Mouse (Mus musculus): ENCODE measurements around the gene Ccdc82.

Gene Ccdc82

DNA sequence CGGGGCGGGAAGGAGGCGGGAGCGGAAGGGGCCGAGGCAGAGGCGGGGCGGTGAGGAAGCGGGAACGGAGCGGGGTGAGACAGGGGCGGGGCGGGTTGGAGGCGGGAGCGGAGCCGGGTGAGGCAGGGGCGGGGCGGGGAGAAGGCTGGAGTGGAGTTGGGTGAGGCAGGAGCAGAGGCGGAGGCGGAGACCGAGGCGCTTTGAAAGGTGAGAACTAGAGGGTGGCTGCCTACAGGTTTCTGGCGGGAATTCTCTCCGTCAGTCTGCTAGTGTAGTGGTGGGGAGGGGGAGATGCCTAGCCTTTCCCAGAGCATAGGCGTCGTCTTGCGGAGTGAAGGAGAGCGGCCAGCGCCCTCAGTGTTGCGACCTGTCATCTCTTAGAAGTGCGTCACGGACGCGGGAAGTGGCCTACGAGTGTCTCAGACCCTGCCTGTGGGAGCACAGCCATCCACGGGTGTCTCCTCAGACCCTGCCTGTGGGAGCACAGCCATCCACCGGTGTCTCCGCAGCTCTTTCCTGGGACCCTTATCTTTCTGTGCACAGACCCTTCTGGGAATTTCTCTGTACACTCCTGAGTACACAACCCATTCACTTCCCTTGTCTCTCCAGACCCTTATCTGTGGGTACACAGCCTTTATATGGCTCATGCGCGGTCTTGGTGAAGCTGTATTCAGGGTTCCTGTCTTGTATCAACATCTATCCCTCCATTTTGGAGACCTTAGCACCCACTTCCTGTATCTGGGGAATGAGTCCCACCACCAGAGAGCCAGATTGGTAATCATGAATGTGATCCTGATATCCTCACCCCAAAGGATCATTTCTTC lies at the start of gene Ccdc82:
TSS of gene Ccdc82 (plus strand) at position 141 of the 824 bp plus-strand sequence.
- DNase-seq: peak; percentile 83 to 94

DNA sequence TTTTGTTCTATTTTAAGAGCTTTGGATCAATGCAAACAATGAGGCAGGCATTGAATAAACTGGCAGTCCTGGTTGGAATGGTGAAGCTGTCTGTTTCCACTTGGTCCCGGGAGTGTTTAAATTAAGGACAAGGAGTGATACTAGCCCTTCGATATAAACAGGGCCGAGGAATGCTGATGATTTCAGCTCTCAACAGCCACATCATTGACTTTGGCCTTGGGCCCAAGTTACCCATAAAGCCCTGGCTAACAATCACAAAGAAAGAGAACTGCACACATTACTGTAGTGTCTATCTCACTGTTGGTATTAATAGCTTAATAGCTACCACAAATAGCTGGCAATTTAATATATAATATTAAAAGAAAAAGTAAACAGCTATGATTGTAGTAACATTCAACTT lies 46.7 kb upstream of the Ccdc82 start:
- no peak for DNase-seq

DNA sequence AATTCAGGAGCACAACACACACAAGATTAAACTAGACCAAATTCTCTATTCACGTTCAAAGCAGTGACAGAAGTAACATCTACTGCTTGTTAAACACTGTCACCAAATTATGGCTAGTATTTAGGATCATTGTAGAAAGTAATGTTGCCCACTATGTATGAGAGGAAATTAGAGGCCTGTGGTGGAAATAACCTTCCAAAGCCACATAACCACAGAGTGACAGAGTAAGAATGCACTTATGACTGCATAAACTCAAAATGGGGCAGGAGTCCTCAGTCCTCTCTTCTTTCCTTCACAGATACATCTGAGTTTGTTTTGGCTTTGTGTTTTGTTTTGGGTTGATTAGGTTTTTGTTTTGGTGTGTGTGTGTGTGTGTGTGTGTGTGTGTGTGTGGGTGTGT lies 43.6 kb upstream of the Ccdc82 start:
- DNase-seq: no peak

DNA sequence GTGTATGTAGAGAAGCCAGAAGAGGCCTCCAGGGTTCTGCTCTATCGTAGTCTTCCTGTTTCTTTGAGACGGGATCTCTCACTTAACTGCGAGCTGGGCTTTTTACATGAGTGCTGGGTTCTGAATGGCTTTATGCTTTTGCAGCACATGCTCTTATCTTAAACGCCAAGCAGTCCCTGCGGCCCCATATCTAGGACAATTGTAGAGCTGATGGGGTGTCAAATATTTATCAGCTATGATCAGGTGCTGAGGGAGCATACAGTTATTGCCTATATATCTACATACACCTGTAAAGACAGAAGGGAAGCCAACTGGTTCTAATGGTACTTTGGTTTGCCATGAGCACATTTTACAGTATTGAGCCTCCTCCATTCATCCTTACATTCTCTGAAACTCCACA lies 43.1 kb upstream of the Ccdc82 start:
- no peak for DNase-seq

DNA sequence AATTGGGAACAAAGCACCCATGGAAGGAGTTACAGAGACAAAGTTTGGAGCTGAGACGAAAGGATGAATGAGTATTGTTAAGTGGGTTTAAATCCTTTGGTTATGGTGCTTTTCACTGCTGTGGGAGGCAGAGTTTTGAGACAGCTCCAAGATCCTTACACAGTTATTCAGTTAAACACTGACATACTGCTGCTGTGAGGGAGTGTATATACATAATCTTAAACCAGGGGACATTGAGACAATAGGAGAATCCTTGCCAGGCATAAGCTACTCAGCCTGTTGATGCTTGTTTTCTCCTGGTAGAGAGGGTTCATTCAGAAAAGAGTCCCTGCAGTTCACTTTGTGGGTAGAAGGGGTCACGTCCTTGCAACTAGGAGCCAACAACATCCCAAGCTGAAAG lies 40.4 kb upstream of the Ccdc82 start:
- DNase-seq: no peak

DNA sequence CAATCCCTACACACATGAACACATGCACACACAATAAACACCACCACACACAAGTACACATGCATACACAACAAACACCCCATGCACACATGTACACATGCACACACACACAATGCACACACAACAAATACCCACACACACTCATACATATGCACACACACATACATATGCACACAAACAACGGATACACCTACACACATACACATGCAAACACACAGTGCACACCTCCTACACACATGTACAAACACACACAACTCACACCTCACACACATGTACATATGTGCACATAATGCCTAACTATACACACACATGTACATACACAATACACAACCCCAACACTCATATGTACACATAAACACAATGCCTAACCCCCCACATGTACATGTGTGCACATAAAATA lies 20.9 kb upstream of the Ccdc82 start:
- no peak for DNase-seq

DNA sequence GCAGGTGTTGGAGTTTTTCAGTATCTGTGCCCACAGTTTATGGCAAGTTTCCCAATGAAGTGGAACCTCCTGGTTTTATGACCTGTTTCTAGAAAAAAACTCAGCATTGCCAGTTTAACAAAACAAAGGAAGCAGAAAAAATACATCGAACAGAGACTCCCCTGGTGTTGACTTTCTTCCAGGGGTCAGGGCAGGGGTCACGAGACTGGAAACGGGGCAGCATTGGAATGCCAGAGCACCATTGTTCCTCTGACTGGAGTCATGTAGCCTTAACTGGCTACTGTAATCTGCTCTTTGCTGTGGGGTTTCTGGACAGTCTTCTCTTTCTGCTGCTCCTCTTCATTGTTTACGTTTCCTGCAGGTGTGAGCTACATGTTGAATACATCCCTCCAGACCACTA lies 16.2 kb upstream of the Ccdc82 start:
- DNase-seq: no peak

DNA sequence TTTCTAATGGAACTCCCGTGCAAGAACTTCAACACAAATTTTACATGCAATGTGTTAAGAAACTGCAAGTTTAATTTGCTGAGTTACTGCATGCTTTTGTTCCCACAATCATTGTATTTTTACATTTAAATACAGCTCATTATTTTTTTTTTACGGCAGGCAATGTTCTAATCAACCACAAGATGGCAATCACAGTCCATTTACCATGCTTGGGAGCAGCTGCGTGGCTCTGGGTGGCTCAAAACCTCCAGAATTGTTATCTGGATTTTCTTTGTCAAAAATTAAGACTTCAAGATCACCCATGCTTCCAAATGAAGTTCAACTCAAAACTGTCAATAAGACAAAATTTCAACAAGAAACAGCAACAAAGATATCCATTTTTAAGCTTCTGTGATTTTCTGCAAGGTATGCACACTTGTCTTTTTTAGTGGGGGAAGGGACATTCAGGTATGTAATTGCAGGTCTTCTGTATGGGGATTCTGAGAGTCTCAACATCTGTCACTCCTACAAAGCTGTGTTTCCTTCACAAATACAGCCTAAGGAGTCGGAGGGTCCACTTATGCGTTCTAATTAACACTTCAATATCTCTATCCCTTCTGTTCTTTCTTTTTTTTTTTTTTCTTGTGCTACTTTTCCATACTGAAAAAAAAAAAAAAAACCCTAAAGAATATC lies 15.1 kb upstream of the Ccdc82 start:
- peak in 1 of 2 experiments; percentile 3 for DNase-seq

DNA sequence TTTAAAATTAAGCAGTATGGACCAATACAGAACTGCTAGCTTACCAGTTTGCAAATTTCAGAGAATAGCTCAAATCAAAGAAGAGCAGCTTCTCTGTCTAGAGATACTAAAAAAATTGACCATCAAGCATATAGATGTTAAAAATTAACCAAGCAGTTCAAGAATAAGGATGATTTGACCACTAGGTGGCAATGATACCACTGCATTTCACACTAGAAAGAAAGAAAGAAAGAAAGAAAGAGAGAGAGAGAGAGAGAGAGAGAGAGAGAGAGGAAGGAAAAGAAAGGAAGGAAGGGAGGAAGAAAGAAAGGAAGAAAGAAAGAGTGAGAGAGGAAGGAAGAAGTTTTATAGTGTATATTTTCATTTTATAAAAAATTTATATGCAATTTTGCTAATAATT lies 4.4 kb upstream of the Ccdc82 start:
- no peak for DNase-seq

DNA sequence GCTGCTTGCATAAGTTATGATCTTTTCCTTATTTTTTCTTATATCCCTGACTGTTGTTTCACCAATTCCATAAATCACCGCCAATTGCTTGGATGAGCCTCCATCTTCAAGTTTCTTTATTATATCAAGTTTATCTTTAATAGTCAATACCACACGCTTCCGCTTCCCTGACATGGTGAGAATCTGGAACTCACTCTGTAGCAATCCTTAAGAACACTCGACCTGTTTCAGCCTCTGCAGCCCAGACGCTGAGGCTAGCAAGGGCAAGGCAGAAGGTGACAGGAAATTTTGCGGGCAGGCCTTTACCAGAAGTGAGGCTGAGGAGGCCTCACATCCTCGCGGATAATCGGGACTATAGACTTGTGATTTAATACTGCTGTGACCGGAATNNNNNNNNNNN lies 1.3 kb upstream of the Ccdc82 start, which contains the start of gene Jrkl:
TSS of gene Jrkl (minus strand) at position 349 of the 400 bp plus-strand sequence.
- peak; percentile 26 to 50 for DNase-seq

DNA sequence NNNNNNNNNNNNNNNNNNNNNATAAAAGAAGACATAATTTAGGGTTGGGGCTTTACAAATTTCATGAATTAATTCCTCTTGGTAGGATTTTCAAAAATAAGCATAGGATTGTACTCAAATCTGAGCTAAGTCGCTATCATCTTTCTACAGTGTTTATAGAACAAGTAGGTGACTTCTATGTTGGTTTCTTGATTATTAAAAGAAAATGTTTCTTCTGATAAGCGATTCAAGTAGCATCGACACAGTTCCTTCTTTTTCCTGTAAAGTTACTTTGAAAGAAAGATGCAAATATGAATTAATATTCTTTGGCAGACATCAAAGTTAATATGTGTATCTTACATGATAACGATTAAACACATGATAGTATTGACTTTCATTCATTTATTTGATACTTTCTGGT lies 1.3 kb downstream of the Ccdc82 start:
- no peak for DNase-seq

DNA sequence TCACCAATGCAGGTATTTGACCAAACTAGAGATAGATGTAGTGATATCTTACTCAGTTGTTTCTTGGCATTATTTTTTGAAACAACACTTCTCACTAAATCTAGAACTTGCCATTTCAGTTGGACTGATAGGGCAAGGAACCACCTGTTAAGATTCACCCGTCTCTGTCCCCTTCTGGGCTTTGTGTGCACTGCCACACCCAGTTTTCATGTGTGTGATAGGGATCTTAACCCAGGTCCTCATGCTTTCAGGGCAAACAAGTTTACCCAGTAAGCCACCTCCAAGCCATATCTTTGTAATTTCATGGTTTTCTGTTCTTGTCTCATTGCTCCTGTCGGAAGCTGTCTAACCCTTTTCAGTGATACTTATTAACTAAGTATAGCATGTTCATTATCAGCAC lies 4.5 kb downstream of the Ccdc82 start:
- DNase-seq: no peak

DNA sequence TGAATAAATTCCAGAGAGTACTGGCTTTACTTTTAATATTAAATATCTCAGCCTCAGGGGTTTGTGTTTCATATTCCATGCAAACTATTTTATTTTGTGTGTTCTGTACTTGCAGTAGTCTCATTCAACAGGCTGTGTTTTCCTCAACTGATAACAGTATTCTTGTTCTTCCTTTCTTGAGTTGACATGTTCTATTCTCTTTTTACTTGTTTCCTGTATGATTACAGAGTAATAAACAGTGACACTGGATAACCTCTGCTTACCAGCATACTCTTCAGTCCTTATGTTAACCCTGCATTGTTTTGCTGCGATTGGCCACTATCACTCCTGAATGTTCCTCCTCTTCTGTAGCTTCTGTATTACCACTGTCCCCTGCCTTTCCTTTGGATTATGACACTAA lies 10.0 kb downstream of the Ccdc82 start:
- no peak for DNase-seq

DNA sequence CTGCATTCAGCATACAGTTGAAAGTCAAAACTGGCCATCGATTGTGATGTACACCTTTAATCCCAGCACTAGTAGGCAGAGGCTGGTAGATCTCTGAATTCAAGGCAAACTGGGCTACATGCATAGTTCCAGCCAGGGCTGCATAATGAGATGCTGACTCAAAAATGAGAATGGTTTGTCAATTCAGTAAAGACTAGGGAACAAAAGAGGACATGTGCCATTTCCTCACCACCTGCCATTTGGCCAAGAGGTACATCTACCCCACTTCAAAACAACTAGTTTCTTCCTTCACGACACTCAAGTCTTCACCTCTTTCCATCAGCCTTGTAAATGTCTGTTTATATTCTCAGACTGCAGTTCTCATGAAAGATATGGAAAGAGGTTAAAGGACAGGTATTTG lies 11.4 kb downstream of the Ccdc82 start:
- no peak for DNase-seq

DNA sequence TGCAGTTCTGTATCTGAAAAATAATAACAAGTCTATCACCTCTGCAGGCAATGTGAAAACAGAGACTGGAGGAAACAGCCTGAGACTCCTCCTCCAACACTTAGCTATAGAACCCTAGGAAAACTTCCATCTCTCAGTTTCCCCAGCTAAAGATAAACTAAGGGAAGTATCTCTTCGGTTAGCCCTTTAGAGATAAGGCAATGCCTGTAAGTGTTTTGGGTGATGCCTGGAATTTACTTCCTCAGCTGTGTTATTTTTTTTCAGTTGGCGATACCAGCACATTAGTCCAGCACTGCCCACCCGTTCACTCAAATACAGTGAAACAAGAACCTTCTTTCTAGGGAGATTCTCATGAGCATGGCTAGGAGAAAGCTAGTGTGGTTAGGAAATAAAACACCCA lies 14.2 kb downstream of the Ccdc82 start:
- no peak for DNase-seq

DNA sequence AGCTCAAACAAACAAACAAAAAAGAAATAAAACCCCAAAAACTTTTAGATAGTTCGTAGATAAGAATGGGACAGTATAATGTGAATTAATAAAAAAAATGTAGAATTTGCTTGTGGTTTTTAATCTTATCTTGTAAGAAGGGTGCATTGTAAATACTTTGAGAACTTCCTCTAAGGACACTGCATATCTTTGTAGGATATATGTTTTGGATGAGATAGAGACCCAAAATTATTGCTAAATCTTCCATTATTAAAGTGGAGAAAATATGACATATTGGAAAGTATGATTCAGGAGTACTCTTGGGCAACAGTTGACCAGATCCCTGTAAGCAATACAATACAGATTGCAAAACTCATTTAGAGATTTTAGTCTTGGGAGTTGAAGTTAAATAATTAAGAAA lies 26.5 kb downstream of the Ccdc82 start:
- DNase-seq: no peak

DNA sequence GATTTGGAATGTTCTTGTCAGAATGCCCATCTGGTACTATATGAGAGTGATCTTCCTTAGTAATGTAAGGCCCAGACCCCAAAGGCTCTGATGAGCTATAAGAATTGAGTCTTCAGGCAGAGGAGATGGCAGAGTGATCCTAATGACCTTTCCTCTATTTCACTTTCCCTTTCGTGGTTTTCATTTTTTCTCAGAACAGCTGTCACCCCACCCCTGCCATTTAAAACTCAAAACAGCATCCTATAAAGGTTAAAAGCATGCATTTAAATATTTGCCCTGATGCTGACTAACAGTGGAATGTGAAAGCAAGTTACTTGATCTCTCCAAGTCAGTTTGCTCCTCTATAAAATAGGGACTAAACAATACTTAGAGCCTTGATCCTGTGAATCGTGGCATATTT lies 40.7 kb downstream of the Ccdc82 start:
- DNase-seq: no peak

DNA sequence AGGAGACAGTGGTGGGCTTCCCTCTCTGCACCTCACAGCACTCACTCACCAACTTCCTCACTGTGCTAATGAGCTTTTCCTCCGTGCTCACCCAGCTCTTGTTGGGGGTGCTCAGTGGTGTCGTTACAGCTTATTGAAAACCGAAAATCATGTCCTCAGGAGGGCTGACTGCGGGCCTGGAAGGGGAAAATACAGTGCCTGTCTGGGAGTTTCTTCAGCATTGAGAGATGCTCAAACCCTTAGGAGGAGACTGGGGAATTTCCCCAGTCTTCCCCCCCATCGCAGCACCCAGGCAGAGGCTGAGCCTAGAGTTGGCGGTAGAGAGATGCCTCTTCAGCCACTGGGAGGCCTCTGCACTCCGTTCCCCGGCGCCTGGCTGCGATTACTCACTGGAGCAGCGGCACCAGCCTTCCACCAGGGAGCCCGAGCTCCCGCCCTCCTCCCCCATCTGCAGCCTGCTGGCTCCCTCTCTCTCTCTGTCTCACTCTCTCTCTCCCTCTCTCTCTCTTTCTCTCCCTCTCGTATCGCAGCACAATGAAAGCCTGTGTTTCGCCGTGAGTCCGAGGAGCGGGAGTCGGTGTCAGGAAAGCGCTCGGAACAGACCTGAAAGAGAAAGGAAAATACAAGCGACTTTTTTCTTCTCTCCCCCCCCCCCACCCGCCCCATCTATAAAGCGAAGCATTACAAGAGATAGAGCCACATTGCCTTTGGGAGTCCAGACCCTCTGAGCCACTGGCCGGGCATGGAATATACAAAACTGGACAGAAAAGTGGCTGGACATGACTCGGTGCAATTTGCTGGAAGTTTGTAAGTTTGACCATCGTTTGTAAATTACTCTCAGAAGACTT lies 49.7 kb downstream of the Ccdc82 start:
- peak; percentile 78 to 85 for DNase-seq

DNA sequence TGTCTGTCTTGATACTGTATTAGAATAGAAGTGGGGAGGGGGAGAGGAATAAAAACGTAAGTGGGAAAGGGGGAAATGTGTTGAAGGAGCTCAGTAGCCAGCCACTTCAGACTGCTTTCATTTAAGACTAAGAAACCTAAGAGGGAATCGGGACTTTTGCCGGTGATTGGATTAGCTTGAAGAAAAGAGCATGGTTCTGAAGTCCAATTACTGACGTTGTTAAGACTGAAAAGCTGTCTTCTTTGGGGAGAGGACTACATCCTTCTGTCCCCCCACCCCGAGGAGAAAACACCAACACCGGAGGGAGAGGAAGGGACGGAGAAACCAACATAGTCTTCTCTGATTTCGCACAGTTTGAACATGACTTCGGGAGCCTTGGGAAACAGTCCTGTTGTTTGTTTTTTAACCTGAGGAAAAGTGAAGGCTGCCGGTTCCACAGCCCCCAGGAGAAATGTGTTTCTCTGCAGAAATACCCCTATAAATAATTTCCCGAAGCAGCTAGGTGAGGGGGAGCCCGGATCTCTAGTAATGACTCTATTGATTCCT lies 50.4 kb downstream of the Ccdc82 start:
- DNase-seq: peak in 1 of 2 experiments; percentile 29

DNA sequence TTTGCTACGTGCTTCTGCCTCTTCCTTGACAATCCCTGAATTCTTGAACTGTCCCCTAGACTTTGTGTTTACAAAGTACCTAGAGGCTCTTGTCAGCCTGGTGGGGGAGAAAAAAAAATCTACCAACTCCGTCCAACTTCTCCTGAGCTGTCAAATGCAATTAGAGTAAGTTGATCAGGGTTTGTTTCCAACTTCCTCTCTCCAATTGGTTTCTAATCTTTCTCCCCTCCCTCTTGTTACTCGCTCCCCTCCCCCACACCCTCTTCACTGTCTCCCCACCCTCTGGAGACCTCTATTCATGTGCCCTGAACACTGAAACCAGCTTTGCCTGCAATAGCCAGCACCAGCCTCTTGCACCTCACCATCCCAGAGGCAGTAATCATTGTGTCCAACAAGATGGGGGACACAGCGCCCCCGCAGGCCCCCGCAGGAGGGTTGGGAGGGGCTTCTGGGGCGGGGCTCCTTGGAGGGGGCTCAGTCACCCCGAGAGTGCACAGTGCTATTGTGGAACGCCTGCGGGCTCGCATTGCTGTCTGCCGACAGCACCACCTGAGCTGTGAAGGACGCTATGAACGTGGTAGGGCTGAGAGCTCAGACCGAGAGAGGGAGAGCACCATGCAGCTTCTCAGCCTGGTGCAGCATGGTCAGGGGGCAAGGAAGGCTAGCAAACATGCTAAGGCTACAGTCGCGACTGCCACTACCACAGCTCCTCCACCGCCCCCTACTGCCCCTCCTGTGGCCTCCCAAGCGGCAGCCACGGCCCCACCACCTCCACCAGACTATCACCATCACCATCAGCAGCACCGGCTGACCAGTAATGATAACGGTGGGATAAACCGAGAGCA lies 51.1 kb downstream of the Ccdc82 start, which contains the start of gene Maml2:
TSS of gene Maml2 (plus strand) at position 290 of the 845 bp plus-strand sequence.
- DNase-seq: peak; percentile 63 to 65

DNA sequence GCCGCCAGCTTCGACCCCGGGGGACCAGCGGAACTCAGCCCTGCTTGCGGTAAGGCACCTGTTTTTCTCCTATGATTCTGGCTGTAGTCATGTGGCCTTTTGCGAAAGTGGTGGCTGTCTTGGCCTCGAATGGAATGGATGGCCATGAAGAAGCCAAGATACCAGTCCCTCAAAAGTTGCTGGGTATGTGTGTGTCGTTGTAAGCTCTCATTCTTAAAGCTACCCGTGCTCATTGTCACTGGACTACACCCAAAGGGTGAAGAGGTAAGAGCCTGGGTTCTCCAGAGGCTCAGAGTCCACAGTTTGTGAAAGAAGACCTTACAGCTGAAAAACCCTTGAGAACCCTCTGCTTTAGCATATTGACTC lies 51.7 kb downstream of the Ccdc82 start:
- DNase-seq: no peak

DNA sequence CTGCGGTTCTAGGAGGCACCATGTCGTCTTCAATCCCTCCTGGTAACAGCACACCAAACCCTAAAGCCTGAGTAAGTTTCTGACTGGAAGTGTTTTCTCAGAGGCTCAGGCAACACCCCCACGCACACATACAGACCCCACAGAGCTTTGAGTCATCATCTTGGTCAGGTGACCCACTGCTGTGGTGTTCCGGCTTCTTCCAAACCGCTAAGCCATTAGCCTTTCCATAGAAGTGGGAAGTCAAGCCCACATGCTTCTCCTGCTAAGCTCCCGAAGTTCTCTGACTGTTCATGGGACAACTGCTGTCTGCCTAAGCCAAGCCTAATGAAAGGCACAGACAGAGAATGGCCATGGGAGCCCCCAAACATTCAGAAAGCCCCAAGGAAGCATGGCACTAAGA lies 52.4 kb downstream of the Ccdc82 start:
- DNase-seq: peak in 1 of 2 experiments; percentile 28

Measured in cerebellum, postnatal 36 days (tissue).